Mouse (Mus musculus): ENCODE measurements around the gene Nsg2. TPM values are rescaled to one million over a fixed set of nuclear protein-coding genes. Genes with fewer than 3 reads are reported as not detected.

Gene Nsg2
- polyA plus RNA-seq, 1 experiment from 2014 or later, result not detected

DNA sequence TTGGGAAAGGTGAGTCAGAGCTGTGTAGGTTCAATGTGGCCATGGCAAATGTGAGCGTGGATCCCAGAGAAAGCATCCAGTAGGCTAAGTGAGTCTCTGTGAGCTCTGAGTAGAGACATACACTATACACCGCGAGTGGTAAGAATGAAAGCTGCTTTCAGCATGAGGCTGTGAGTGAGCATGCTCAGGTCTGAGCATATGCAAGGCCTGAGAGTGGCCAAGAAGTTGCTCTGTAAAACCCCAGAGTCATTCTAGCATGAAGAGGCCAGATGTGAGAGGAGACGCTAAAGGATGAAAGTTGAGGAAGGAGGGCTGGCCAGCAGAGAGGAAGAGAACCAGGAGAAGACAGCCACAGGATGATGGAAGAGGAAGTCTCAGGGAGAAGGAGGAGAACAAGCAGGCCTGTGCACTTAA lies 12.8 kb downstream of the Nsg2 start:
- in situ Hi-C loops (cut with MboI; ENCODE audit: low pct_unique_long_range_greater_than_20kb), result no loop called here
- ChIA-PET POLR2A (no interaction called here), CTCF (no interaction called here)
- ATAC-seq, result no peak
- no peaks in the 10 kb centered on the region for H3K27me3 ChIP-seq
- no peak for TF ChIP-seq CTCF (IDR thresholded peaks at IDR 0.05)
- DNase-seq (ENCODE audit: low read depth, low spot score), result no peak

DNA sequence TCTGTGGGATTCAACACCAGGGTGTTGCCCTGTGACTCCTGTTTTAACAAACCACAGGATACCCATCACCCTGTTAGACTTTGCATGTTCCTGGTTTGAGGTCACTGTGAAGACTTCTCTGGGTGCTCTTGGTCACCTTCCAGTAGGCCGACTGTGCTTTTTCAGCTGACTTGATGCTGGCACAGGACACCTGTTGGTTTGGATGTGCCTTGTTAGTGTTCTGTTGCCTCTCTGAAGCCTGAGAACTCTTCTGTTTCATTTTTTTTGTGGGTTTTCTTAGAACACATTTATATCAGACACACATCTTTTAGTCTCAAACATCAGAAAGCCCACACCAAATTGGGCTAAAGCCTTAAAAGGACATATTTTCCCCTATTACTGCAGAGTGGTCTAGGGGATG lies 13.3 kb downstream of the Nsg2 start:
- ChIA-PET CTCF (no interaction called here), POLR2A (no interaction called here)
- TF ChIP-seq CTCF (IDR thresholded peaks at IDR 0.05), result no peak
- DNase-seq (ENCODE audit: low read depth, low spot score), result no peak
- in situ Hi-C loops (cut with MboI; ENCODE audit: low pct_unique_long_range_greater_than_20kb), result no loop called here
- no peaks in the 10 kb centered on the region for H3K27me3 ChIP-seq
- no peak for ATAC-seq

DNA sequence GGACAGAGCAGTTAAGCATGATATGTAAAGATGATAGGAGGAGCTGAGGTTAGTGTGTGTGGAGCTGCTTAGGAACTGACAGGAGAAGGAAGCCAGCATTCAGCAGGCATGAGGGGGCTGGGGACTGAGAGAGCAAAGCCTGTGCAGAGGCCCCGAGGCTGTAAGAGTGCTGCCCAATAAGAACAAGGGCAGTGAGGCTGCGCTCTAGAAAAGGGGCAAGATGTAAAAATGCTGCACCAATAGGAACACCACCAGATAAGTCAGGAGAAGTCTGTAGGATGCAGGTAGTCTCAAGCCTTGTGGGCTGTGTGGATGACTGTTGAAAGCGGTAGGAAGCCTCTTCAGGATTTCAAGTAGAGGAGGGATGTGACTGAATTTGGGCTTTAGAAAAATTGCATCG lies 17.9 kb downstream of the Nsg2 start:
- ChIA-PET POLR2A (no interaction called here), CTCF (interaction anchor here (1.2 kb wide), 1 partner anchor 164 kb away, joined by 3 read pairs; no protein-coding TSS in a partner anchor)
- DNase-seq (ENCODE audit: low read depth, low spot score) (no peak), ATAC-seq (no peak)
- in situ Hi-C loops (cut with MboI; ENCODE audit: low pct_unique_long_range_greater_than_20kb), result no loop called here
- no peak for TF ChIP-seq CTCF (IDR thresholded peaks at IDR 0.05)
- no peaks in the 10 kb centered on the region for H3K27me3 ChIP-seq

DNA sequence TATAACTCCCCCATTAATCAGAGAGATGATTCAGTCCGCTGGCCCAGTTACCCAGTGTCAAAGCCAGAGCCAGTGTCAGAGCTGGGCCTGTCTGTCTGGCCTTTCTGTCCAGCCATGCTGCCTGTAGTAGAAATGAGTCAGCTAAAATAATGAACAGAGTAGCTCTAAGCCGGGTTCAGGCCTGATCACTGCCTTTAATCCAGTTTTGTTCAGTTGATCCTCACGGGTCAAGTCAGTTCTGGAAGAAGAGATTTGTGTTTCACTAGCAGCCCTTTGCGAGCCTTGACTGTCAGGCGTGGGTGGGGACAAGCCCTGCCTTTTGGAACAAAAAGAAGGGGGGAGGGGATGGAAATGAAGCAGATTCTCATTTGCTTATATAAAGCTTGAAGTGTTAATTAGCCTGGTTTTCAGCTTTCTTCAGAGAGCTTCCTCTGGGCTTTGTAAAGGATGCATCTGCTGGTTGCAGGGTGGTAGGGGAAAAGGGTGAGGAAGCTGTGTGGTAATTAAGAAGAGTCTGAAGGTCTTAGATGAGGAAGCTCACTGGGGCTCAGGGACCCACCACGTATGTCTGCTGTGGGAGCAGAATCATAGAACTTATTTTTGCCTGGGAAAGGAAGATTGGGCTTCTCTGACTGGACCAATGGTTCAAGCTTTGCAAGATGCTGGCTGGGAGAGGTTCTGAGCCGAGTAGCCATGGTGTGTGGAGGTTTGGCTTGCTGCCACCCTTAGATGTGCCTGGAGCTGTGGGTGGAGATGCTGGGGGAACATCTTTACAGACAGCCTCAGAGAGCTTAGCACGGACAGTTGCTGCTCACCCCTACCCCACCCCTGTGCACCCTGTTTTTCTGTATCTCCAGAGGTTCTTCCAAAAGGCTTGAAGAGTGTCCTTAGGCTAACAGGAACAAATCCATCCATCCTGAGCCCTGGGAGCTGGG lies 20.0 kb downstream of the Nsg2 start:
- no peak for TF ChIP-seq CTCF (IDR thresholded peaks at IDR 0.05)
- no peaks in the 10 kb centered on the region for H3K27me3 ChIP-seq
- ChIA-PET POLR2A (no interaction called here), CTCF (no interaction called here)
- in situ Hi-C loops (cut with MboI; ENCODE audit: low pct_unique_long_range_greater_than_20kb), result no loop called here
- DNase-seq (ENCODE audit: low read depth, low spot score), result peak; percentile 12
- ATAC-seq, result peak; percentile 21

DNA sequence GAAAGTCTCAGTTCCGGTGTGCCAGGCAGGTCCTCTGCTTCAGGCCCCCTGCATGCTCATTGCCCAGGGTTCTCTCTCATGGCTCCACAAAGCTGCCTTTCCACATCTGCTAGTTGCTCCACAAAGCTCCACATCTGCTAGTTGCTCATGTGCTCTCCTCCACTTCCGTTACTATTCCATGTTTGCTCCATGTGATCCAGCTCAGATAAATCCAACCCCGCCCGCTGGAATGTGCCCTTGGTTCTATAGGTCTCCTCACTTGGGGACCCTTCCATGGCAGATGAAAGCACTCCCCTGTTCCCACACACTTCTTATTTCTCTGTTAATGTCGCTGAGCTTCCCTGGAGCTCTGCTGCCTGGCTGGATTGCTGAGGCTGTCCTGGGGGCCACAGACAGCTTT lies 26.4 kb downstream of the Nsg2 start:
- ATAC-seq (no peak), DNase-seq (ENCODE audit: low read depth, low spot score) (no peak)
- in situ Hi-C loops (cut with MboI; ENCODE audit: low pct_unique_long_range_greater_than_20kb), result no loop called here
- ChIA-PET POLR2A (no interaction called here), CTCF (no interaction called here)
- no peak for TF ChIP-seq CTCF (IDR thresholded peaks at IDR 0.05)
- H3K27me3 ChIP-seq, result no peaks in the 10 kb centered on the region

DNA sequence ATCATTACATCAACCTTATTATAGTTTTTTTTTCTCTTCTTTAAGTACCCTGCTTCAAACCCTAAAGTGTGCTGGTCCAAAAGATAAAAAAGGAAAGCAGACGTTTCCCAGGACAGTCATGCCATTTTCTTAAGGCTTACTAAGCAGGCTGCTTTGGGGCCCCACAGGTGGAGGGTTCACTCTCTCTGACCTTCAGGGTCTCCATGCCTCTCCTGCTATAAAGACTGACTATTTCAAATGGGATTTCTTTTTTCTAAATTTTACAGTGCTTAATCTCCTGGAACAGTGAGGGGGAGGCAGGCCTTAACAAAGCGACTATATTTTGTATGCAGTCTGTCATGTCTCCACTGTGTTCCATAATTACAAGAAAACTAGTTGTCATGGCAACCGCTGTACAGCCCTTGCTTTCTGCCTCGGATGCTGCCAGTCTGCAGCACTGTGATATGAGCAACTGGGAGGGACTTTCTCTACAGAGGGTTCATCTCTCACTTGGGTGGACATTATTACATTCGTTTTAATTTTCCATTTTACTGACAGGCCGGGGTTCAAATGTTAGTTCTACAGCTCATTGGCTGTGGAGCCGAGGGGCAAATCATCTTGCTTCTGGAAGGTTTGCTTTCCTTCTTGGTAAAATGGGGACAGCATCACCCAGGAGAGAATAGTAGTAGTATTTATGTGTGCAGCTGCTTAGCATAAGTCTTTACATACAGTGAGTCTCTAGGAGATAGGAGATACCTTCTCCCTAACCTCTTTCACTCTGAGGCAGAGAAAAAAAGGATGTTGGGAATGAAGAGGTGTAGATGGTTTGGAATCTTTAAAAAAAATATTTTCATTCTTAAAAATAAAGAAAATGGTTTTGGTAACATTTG lies 27.4 kb downstream of the Nsg2 start:
- CTCF ChIA-PET, result no interaction called here
- ATAC-seq (no peak), DNase-seq (ENCODE audit: low read depth, low spot score) (no peak)
- no peak for TF ChIP-seq CTCF (IDR thresholded peaks at IDR 0.05)
- H3K27me3 ChIP-seq, result no peaks in the 10 kb centered on the region
- POLR2A ChIA-PET, result no interaction called here
- in situ Hi-C loops (cut with MboI; ENCODE audit: low pct_unique_long_range_greater_than_20kb), result no loop called here

DNA sequence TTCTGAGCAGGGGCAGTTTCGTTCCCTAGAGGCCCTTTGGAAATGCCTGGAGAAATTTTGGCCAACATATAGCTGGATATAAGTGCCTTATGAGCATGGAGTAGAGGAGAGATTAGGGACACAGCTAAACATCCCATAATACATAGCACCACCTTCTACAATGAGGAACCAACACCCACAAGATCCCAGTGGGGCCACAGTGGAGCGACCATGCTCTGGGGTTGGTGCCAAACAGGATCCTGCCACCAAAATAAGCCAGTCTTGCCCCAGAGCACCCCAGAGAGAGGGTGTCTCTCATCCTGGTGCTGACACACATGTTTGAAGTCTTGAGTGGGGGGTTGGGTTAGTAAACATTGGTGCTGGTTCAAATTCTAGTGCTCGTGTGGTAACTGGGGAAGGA lies 28.3 kb downstream of the Nsg2 start:
- in situ Hi-C loops (cut with MboI; ENCODE audit: low pct_unique_long_range_greater_than_20kb), result no loop called here
- TF ChIP-seq CTCF (IDR thresholded peaks at IDR 0.05), result no peak
- ATAC-seq (no peak), DNase-seq (ENCODE audit: low read depth, low spot score) (no peak)
- ChIA-PET CTCF (no interaction called here), POLR2A (no interaction called here)
- H3K27me3 ChIP-seq, result no peaks in the 10 kb centered on the region

DNA sequence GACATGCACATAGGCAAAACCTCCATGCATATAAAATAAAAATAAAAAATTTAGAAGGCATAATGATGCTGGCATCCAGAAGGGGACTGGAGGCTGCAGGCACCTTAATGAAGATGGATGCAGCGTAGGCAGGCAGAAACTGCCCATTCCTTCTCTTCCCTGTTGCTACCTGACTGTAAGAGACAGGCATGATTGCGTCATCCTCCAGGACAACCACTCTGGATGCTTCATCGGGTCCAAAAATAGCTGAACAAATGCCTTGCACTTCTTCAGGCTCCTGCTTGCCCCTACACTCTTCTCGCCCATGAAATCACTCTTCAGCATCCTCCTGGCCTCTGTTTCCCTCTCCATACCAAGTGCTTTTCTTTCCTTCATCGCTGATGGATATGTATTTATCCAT lies 29.1 kb downstream of the Nsg2 start:
- H3K27me3 ChIP-seq, result no peaks in the 10 kb centered on the region
- ChIA-PET CTCF (no interaction called here), POLR2A (no interaction called here)
- no peak for TF ChIP-seq CTCF (IDR thresholded peaks at IDR 0.05)
- ATAC-seq, result no peak
- DNase-seq (ENCODE audit: low read depth, low spot score), result no peak
- in situ Hi-C loops (cut with MboI; ENCODE audit: low pct_unique_long_range_greater_than_20kb), result no loop called here

DNA sequence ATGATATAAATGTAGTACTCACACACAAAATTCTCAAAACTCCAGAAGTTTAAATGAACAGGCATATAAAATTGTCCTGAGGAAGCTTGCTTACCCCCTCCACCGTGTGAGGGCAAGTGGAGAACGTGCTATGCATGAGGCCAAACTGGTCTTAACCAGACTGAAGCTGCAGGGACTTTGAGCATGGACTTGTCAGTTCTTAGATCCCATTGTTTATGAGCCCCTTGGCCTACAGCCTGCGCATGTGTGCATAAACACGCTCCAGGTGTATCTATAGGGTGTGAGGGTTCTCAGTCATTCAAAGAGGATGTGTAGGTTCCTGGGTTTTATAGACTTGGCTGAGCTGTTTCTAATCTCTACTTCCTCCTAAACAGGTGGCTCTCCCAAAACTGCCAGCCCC lies 31.1 kb downstream of the Nsg2 start:
- ATAC-seq (no peak), DNase-seq (ENCODE audit: low read depth, low spot score) (no peak)
- CTCF ChIA-PET, result no interaction called here
- TF ChIP-seq CTCF (IDR thresholded peaks at IDR 0.05), result no peak
- POLR2A ChIA-PET, result no interaction called here
- no peaks in the 10 kb centered on the region for H3K27me3 ChIP-seq
- in situ Hi-C loops (cut with MboI; ENCODE audit: low pct_unique_long_range_greater_than_20kb), result no loop called here

DNA sequence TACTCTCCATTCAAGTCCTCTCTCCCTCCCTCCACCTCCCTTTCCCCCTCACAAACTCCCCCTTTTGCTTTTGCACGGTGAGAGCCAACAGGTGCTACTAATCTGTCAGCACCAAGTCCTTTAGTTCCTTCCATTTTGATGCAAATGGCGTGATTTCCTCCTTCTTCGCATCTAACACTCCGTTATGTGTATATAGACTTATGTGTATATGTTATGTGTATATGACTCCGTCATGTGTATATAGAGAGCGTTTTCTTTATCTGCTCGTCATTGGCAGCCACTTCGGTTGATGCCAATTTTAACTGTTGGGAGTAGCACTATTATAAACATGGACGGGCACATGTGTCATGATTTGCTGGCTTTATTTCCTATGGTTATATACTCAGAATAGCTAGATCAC lies 31.8 kb downstream of the Nsg2 start:
- in situ Hi-C loops (cut with MboI; ENCODE audit: low pct_unique_long_range_greater_than_20kb), result no loop called here
- POLR2A ChIA-PET, result no interaction called here
- no peak for TF ChIP-seq CTCF (IDR thresholded peaks at IDR 0.05)
- no peaks in the 10 kb centered on the region for H3K27me3 ChIP-seq
- CTCF ChIA-PET, result interaction anchor here (0.9 kb wide), 1 partner anchor 11 kb away, joined by 3 read pairs; no protein-coding TSS in a partner anchor
- ATAC-seq (no peak), DNase-seq (ENCODE audit: low read depth, low spot score) (no peak)

DNA sequence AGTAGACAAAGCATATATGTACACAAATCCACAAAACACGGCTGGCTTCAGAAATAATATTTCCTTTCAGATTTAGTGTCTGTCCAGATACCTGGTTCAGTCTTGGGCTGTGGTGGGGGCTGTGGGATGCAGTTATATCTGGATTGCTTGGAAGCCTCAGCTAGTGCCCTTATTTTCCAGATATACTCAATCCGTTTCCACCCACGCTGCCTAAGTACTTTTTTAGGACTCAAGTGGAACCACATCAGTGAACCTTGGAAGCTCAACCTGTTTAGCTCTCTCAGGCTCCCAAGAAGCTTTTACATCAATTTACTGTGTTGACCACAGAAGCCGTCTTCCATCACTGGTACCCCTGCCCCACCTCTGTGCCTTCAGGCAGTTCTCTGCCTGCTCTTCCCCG lies 35.6 kb downstream of the Nsg2 start:
- TF ChIP-seq CTCF (IDR thresholded peaks at IDR 0.05), result no peak
- ATAC-seq (no peak), DNase-seq (ENCODE audit: low read depth, low spot score) (no peak)
- POLR2A ChIA-PET, result no interaction called here
- CTCF ChIA-PET, result no interaction called here
- H3K27me3 ChIP-seq, result peaks cover 2% of the 10 kb centered on the region
- in situ Hi-C loops (cut with MboI; ENCODE audit: low pct_unique_long_range_greater_than_20kb), result no loop called here
